Mouse (Mus musculus): ENCODE results near the gene Prpf6.

Gene Prpf6

GRCm38 (mm10) chr2:181653523-181653922, 61.9 kb downstream of the Prpf6 start:
- in situ Hi-C loops (cut with MboI, MseI) = no loop called here

- in situ Hi-C loops (cut with MboI, MseI) = no loop called here
Observed at GRCm38 (mm10) chr2:181656734-181657133, 65.1 kb downstream of the Prpf6 start, which contains the start of gene Gm29797. Gene Gm29797 (plus strand): TSS chr2:181657034.

GRCm38 (mm10) chr2:181657441-181657840, 65.8 kb downstream of the Prpf6 start:
- in situ Hi-C loops (cut with MboI, MseI) = no loop called here

- in situ Hi-C loops (cut with MboI, MseI) = no loop called here
Observed at GRCm38 (mm10) chr2:181658528-181658927, 66.9 kb downstream of the Prpf6 start.

GRCm38 (mm10) chr2:181658930-181659555, 67.4 kb downstream of the Prpf6 start:
- in situ Hi-C loops (cut with MboI, MseI) = no loop called here

GRCm38 (mm10) chr2:181659609-181660055, 68.0 kb downstream of the Prpf6 start:
- in situ Hi-C loops (cut with MboI, MseI) = no loop called here

- in situ Hi-C loops (cut with MboI, MseI) = no loop called here
Observed at GRCm38 (mm10) chr2:181662620-181663297, 71.1 kb downstream of the Prpf6 start.

- in situ Hi-C loops (cut with MboI, MseI) = no loop called here
Observed at GRCm38 (mm10) chr2:181663298-181663630, 71.6 kb downstream of the Prpf6 start.

GRCm38 (mm10) chr2:181670285-181670912, 78.7 kb downstream of the Prpf6 start:
- in situ Hi-C loops (cut with MboI, MseI) = no loop called here

GRCm38 (mm10) chr2:181670913-181671311, 79.2 kb downstream of the Prpf6 start:
- in situ Hi-C loops (cut with MboI, MseI) = no loop called here

GRCm38 (mm10) chr2:181671326-181671725, 79.7 kb downstream of the Prpf6 start, which contains the start of gene Sox18:
Gene Sox18 (minus strand): TSS chr2:181671640.
- in situ Hi-C loops (cut with MboI, MseI) = no loop called here

GRCm38 (mm10) chr2:181671984-181672383, 80.3 kb downstream of the Prpf6 start:
- in situ Hi-C loops (cut with MboI, MseI) = no loop called here

- in situ Hi-C loops (cut with MboI, MseI) = no loop called here
Observed at GRCm38 (mm10) chr2:181673501-181673900, 81.8 kb downstream of the Prpf6 start.

GRCm38 (mm10) chr2:181674934-181675333, 83.3 kb downstream of the Prpf6 start:
- in situ Hi-C loops (cut with MboI, MseI) = loop anchor here (5.0 kb wide), 1 partner anchor 93 kb away; the partner anchor contains the start of gene Uckl1

GRCm38 (mm10) chr2:181675454-181675853, 83.8 kb downstream of the Prpf6 start:
- in situ Hi-C loops (cut with MboI, MseI) = loop anchor here (5.0 kb wide), 1 partner anchor 93 kb away; the partner anchor contains the start of gene Uckl1

- in situ Hi-C loops (cut with MboI, MseI) = loop anchor here (5.0 kb wide), 1 partner anchor 94 kb away; the partner anchor contains the start of gene Uckl1
Observed at GRCm38 (mm10) chr2:181676424-181676823, 84.8 kb downstream of the Prpf6 start.

- in situ Hi-C loops (cut with MboI, MseI) = loop anchor here (5.0 kb wide), 1 partner anchor 95 kb away; the partner anchor contains the start of gene Uckl1
Observed at GRCm38 (mm10) chr2:181677096-181677754, 85.6 kb downstream of the Prpf6 start.

GRCm38 (mm10) chr2:181677755-181678098, 86.1 kb downstream of the Prpf6 start:
- in situ Hi-C loops (cut with MboI, MseI) = loop anchor here (5.0 kb wide), 1 partner anchor 95 kb away; the partner anchor contains the start of gene Uckl1

GRCm38 (mm10) chr2:181678780-181679179, 87.1 kb downstream of the Prpf6 start:
- in situ Hi-C loops (cut with MboI, MseI) = loop anchor here (5.0 kb wide), 1 partner anchor 96 kb away; the partner anchor contains the start of gene Uckl1

- in situ Hi-C loops (cut with MboI, MseI) = loop anchor here (5.0 kb wide), 1 partner anchor 98 kb away; the partner anchor contains the start of gene Uckl1
Observed at GRCm38 (mm10) chr2:181679951-181680715, 88.5 kb downstream of the Prpf6 start, which contains the start of gene Tcea2. Gene Tcea2 (plus strand): TSS chr2:181680310.

GRCm38 (mm10) chr2:181680716-181681117, 89.0 kb downstream of the Prpf6 start:
- in situ Hi-C loops (cut with MboI, MseI) = no loop called here

Data from T-helper 2 cell (primary cell).